ENCODE assay signal across 10 mouse cellular contexts in genomic region chr14:19175288-19175687, GRCm38 (mm10).
DNase-seq lines count a peak whose midpoint lies in the region; ATAC-seq and TF ChIP-seq lines count a peak whose summit lies in the region.
"Had no signal": no experiment of that assay in that cellular context is flagged by ENCODE, and none has a peak within 500 bp of the region (broad histone marks: within the 10 kb centered on the region; RNA-seq: fewer than 3 reads in every experiment).

No protein-coding gene starts in this region.

- WGBS in hindbrain, embryonic 11.5 days = 18% methylated on average over 2 of the region's 2 CpGs
- 10% methylated on average over 2 of the region's 2 CpGs for WGBS in hindbrain, embryonic 12.5 days

- no peak for TF ChIP-seq POLR2A in CH12.LX (IDR thresholded peaks at IDR 0.05; ENCODE audit: low read depth, low read length)

- no peaks in the 10 kb centered on the region for H3K27me3 ChIP-seq in hindbrain, embryonic 11.5 days (ENCODE audit: control insufficient read depth, insufficient read depth, low read length)
- H3K27me3 ChIP-seq in hindbrain, embryonic 12.5 days = no peaks in the 10 kb centered on the region
- no peaks in the 10 kb centered on the region for H3K27me3 ChIP-seq in CH12.LX (replicated peaks)
- H3K27me3 ChIP-seq: kidney, embryonic 15.5 days had no signal

- no peak overlapping the region for H3K4me3 ChIP-seq in hindbrain, embryonic 11.5 days (ENCODE audit: low read depth, low read length)
- no peak overlapping the region for H3K4me3 ChIP-seq in hindbrain, embryonic 12.5 days
- H3K4me3 ChIP-seq in CH12.LX (replicated peaks in 1 of 3; ENCODE audit: low read depth in 2 of 3, low read length in 2 of 3, poor library complexity in 1 of 3) = no peak overlapping the region
- H3K4me3 ChIP-seq: kidney, embryonic 15.5 days had no signal

- no peaks in the 10 kb centered on the region for H3K36me3 ChIP-seq in hindbrain, embryonic 11.5 days (ENCODE audit: control insufficient read depth, insufficient read depth, low read length)
- no peaks in the 10 kb centered on the region for H3K36me3 ChIP-seq in hindbrain, embryonic 12.5 days
- H3K36me3 ChIP-seq in CH12.LX (replicated peaks in 1 of 2; ENCODE audit: control insufficient read depth in 1 of 2, insufficient read depth in 1 of 2, low read length in 1 of 2) = no peaks in the 10 kb centered on the region
- H3K36me3 ChIP-seq: kidney, embryonic 15.5 days had no signal

- H3K79me2 ChIP-seq in CH12.LX (replicated peaks; ENCODE audit: control insufficient read depth, extremely low read depth, insufficient read depth, poor library complexity, severe bottlenecking) = no peaks in the 10 kb centered on the region

- H3K9me3 ChIP-seq in hindbrain, embryonic 11.5 days (ENCODE audit: control insufficient read depth, low read length) = no peaks in the 10 kb centered on the region
- H3K9me3 ChIP-seq in hindbrain, embryonic 12.5 days (replicated peaks) = no peaks in the 10 kb centered on the region
- no peaks in the 10 kb centered on the region for H3K9me3 ChIP-seq in CH12.LX (replicated peaks; ENCODE audit: low read length)
- H3K9me3 ChIP-seq: kidney, embryonic 15.5 days had no signal

- dilution Hi-C loops in CH12.LX (cut with MboI; ENCODE audit: extremely low pct_ligation_motif_present, extremely low pct_unique_long_range_greater_than_20kb, low sequenced_read_pairs) = no loop called here

- in situ Hi-C loops in CH12.LX (cut with MboI; ENCODE audit: low pct_ligation_motif_present, low pct_unique_long_range_greater_than_20kb, low sequenced_read_pairs) = no loop called here

- ATAC-seq in hindbrain, embryonic 11.5 days (ENCODE audit: low FRiP score) = 0 out of 2 replicates have a peak, but pooled peaks have one; percentile 38
- no peak for ATAC-seq in hindbrain, embryonic 12.5 days (ENCODE audit: low FRiP score)

- no peak overlapping the region for H3K4me2 ChIP-seq in hindbrain, embryonic 11.5 days (replicated peaks; ENCODE audit: low read depth, low read length)
- H3K4me2 ChIP-seq in hindbrain, embryonic 12.5 days (replicated peaks) = no peak overlapping the region
- no peak overlapping the region for H3K4me2 ChIP-seq in CH12.LX (ENCODE audit: insufficient read depth, low read depth, poor library complexity, severe bottlenecking)
- H3K4me2 ChIP-seq: kidney, embryonic 15.5 days had no signal

- no peaks in the 10 kb centered on the region for H3K4me1 ChIP-seq in hindbrain, embryonic 11.5 days (replicated peaks; ENCODE audit: control insufficient read depth, insufficient read depth, low read length)
- no peaks in the 10 kb centered on the region for H3K4me1 ChIP-seq in hindbrain, embryonic 12.5 days
- H3K4me1 ChIP-seq in CH12.LX (ENCODE audit: control insufficient read depth in 1 of 2, insufficient read depth in 2 of 2) = no peaks in the 10 kb centered on the region
- H3K4me1 ChIP-seq: kidney, embryonic 15.5 days had no signal

- DNase-seq in hindbrain, embryonic 11.5 days (ENCODE audit: low spot score) = peak; percentile 44
- DNase-seq in CH12.LX (ENCODE audit: extremely low read depth) (peak; percentile 84), R1 (ENCODE audit: low read depth, low spot score) (peak; percentile 61)
- DNase-seq in hindlimb bud, embryonic 11.5 days (ENCODE audit: extremely low spot score, low read depth, low spot score) = peak; percentile 1
- no peak for DNase-seq in adrenal gland, postnatal 4 days (ENCODE audit: low spot score in 2 of 2)
- no peak for DNase-seq in T-cell, adult 2 months (ENCODE audit: low spot score)
- no peak for DNase-seq in urinary bladder, postnatal 14 days (ENCODE audit: low spot score)
- DNase-seq: cerebellum, adult 18-20 months had no signal

- no peak overlapping the region for H3K27ac ChIP-seq in hindbrain, embryonic 11.5 days (ENCODE audit: low read depth, low read length)
- H3K27ac ChIP-seq in hindbrain, embryonic 12.5 days = no peak overlapping the region
- no peak overlapping the region for H3K27ac ChIP-seq in CH12.LX (ENCODE audit: insufficient read depth, low read depth)
- H3K27ac ChIP-seq: kidney, embryonic 15.5 days had no signal

- H3K9ac ChIP-seq in hindbrain, embryonic 11.5 days (ENCODE audit: low read depth, low read length) = no peak overlapping the region
- no peak overlapping the region for H3K9ac ChIP-seq in hindbrain, embryonic 12.5 days
- no peak overlapping the region for H3K9ac ChIP-seq in CH12.LX (ENCODE audit: insufficient read depth, low read depth)
- H3K9ac ChIP-seq: kidney, embryonic 15.5 days had no signal

- TF ChIP-seq CTCF in CH12.LX (conservative IDR thresholded peaks at IDR 0.05 in 1 of 2, IDR thresholded peaks at IDR 0.05 in 1 of 2; ENCODE audit: low read depth in 2 of 2, low read length in 2 of 2) = peak; percentile 57 to 70

- TF ChIP-seq EP300 in CH12.LX (IDR thresholded peaks at IDR 0.05; ENCODE audit: low read length) = no peak

- peak; percentile 56 for TF ChIP-seq RAD21 in CH12.LX (IDR thresholded peaks at IDR 0.05; ENCODE audit: low read depth, low read length)

TF ChIP-seq in CH12.LX, 34 proteins besides CTCF, POLR2A, EP300 and RAD21:
- TF ChIP-seq USF2 (conservative IDR thresholded peaks at IDR 0.05; ENCODE audit: low read depth, low read length) (no peak), SMC3 (IDR thresholded peaks at IDR 0.05; ENCODE audit: low read depth, low read length) (peak; percentile 40)

Comparison
In these comparisons a context has a peak if more than half of its experiments do, and no peak if none do; other contexts are left out.
1. DNase-seq: peak in hindbrain, embryonic 11.5 days (single experiment), CH12.LX (single experiment), R1 (single experiment) and hindlimb bud, embryonic 11.5 days (single experiment); none in adrenal gland, postnatal 4 days (0 of 2), T-cell, adult 2 months (single experiment) and urinary bladder, postnatal 14 days (single experiment).